Mouse (Mus musculus) megakaryocyte progenitor cell, adult 5-6 weeks (primary cell): ENCODE data around the gene Pih1d3. TPM values are rescaled to one million over a fixed set of nuclear protein-coding genes. Genes with fewer than 3 reads are reported as not detected.

ENCODE experiments used
- ATAC-seq: replicated peaks from 2 replicates; pipeline ENCODE4 v1.8.0; 2016; ENCODE audit warnings: mild to moderate bottlenecking, moderate TSS enrichment, inconsistent platforms; ENCODE audit not compliant: poor library complexity
- total RNA-seq, 2 experiments: library from RNA; stranded (forward) in 1 of 2; stranded (reverse) in 1 of 2; fragments of 157-497, 149-512 nt in 1 of 2; fragments of 200-1000 nt in 1 of 2; gene quantifications; 2 replicates each; pipeline versions ENCODE4 v1.2.3 to v1.2.4; 2015 to 2017

The Pih1d3 gene
- total RNA-seq (2015) = not detected in 2 replicates
- not detected in 2 replicates for total RNA-seq (2017)

DNA sequence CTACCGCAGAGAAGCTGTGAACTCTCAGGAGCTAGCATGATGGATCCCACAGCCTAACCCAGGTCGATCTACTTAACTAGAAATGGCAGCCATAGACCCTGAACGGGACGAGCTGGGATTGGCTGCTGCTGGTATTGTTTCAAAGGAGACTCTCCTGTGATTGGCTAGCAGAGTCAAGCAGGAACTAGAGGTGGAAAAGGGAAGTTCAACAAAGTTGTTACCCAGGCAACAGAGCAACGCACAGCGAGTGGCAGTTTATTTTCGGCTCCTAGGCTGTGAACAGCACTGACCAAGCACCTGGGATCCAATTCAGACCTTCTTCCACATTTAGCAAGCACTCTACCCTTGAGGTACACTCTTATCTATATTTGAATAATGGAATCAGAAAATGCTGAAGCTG is at the start of gene Pih1d3, which contains the start of gene 4931428L18Rik:
Pih1d3 (plus strand) TSS at position 275 of the 400 bp plus-strand sequence.
4931428L18Rik (minus strand) TSS at position 121 of the 400 bp plus-strand sequence.
- ATAC-seq = peak; percentile 58

DNA sequence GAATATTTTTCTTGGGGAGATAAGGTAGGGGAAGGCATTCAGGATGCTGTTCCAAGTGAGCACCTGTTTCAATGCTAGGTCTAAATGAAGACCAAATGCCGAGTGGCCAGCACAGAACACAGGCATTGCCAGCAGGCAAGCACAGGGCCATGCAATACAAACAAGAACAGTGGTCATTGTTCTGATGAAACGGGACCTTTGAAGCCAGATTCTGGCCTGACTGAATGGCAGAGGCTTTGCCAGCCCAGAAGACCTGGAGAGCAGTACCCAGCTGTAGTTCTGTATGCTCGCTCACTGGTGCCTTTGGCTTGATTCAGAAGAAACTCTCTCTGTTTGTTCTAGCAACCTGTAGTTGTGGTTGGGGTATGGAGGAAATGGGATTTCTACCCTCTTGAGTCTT is 47.2 kb upstream of the Pih1d3 start:
- ATAC-seq = no peak

DNA sequence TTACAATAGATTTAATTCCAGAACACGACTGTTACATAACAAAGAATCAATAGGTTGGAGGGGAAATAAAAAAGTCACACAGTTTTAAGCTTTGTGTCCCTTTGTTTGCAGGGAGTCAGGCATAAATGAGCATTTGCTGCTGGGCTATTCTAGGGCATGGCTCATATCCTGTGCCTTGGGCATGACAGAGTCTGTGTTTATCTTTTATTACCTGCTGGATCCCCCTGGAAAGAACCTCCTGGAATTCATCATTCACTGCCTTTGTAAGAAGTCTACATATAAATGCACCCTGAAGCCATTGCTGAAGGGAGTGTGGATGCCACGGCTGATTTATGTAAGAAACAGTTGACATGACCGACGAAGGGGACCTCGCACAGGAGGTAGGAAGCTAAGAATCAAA is 46.5 kb upstream of the Pih1d3 start, which contains the start of gene Lgsn:
Lgsn (plus strand) TSS at position 301 of the 400 bp plus-strand sequence.
- ATAC-seq = no peak

DNA sequence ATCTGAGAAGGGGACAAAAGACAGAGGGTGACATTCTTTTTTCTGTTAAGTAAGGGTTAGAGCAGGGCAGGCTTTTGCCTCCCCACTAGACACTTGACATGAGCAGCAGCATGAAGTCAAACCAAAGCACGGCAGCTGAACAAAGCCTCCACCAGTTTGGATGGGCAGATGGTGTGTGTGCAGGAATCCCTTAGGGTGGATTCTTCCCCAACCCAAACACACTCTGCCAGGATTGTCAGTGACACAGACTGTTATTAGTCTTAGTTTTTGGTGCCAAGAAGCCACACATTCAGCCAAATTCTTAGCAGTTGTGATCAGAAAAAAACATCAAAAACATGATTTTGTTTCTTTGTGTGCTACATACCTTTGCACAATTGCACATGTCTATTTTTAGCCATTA is 44.4 kb upstream of the Pih1d3 start:
- ATAC-seq = no peak

DNA sequence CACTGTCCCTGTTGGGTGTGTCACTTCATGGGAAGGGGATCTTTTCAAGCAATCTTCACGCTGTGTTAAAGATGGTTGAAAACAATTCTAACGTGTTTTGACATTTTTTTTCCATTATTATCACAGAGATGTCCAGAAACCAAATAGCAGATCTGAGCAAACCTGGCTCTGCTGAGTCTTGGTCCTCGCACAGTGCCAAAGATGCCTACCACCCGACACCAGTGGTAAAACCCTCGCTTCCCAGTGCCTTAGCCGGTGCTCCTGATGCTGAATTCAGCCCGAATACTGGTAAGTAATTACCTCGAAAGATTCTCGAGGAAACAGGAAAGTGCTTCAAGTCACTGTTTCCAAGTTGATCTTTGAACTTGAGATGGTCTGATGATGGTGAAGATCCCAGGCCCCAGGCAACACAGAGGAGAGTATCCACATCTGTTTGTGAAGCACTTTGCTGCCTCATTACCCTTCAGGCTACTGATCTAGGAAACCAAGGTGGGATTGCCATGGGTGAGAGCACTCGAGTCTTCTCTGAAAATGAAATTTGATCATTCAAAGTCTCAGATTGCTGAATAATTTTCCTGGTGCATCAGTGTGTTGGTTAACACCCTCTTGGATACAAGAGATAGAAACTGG is 32.3 kb upstream of the Pih1d3 start:
- ATAC-seq = no peak

DNA sequence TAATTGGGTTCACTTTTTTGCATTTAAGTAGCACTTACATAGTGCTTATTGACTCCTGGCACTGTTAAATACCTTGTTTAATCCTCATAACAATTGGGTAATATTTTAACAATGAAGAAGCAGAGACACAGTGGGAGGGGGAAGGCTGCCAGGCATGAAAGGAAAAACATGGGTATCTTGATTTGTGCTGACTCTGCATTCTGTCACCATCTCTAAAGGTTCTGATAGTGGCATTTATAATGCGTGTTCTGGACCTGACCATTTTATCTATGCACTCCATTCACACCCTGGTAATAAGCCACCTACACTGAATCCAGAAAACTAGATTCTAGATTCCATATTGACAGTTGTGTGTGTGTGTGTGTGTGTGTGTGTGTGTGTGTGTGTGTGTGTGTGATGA is 27.0 kb upstream of the Pih1d3 start:
- ATAC-seq = no peak

DNA sequence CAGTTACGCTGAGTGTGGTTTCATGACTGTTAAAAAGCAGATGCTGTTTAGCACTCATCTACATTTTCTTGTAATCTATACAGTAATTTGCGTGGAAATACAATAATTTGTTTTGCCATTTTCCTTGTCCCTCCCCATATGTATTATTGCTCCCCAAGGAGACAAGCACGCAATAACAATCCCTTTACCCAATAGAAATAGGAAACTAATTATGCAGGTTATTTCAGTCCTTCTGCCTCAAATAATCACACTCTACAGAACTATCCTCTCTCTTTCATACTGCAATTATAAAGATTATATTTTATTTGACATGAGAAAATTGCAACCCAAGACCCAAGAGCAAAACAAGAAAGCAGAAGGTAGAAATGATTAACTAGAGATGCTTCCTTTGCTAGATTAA is 25.7 kb upstream of the Pih1d3 start:
- no peak for ATAC-seq

DNA sequence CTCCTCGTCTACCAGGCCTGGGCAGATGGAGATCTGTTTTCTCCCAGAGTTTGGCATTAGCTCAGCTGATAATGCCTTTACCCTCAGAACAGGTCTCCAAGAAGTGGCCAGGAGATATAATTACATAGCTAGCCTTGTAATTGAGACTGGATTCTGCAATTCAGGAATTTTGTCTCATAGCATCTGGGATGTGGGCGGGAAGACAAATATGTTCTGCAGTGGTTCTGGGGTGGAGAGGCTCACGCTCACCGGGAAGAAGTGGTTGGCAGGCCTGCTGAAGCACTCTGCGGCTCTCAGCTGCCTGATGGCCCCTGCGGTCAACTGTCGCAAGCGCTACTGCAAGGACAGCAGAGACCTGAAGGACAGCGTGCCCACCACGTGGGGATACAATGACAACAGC is 18.9 kb upstream of the Pih1d3 start:
- no peak for ATAC-seq

DNA sequence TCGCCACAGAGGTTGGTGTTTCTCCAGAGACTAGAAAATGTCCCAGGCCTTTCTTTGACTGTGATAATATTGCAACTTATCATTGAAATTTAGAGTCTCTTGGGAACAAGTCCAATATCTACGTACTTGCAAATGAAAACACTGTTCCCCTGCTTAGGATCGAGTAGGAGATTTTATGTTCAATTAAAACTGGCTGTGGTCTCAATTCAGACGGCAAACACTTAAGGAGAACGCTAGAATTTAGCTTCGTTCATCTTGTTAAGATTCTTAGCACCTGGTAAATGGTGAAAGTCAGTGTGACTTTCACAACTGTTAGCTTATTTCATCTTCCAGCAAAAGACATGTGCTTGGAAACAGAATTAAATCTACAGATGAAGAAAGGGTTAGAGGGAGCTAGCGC is 17.3 kb upstream of the Pih1d3 start:
- no peak for ATAC-seq

DNA sequence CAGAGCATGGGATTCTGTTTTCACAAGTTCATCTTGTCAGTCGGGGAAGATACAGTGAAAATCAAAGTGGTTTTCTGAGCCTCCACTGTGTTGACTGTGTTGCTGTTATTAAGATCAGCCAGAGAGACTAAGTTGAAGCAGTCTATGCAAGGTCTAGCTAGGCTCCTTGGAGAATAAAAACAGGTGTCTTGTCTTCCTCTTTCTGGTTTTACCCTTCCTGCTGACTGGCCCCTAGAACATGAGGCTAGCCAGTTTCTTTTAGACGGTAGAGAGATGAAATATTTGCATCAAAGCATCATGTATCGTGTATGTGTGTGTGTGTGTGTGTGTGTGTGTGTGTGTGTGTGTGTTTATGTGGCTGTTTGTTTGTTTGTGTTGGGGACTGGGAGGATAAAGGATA is 16.9 kb upstream of the Pih1d3 start:
- no peak for ATAC-seq

DNA sequence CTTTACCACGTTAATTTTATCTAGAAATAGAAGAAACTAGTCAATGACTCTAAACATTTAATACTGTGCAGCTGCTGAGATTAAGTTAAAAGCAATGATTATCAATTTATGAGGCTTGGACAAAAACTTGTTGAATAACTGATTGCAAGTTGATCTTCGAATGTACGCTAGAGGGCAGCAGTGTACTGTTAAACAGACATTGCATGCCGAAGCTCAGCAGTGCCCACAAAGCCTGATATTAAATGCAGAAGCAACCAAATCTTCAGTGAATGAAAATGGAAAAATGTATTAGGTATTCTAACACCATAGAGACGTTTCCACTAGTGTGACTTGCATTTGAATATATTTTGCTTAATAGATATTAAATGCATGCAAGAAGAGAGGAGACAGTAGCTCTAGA is 12.5 kb upstream of the Pih1d3 start:
- peak; percentile 94 for ATAC-seq

DNA sequence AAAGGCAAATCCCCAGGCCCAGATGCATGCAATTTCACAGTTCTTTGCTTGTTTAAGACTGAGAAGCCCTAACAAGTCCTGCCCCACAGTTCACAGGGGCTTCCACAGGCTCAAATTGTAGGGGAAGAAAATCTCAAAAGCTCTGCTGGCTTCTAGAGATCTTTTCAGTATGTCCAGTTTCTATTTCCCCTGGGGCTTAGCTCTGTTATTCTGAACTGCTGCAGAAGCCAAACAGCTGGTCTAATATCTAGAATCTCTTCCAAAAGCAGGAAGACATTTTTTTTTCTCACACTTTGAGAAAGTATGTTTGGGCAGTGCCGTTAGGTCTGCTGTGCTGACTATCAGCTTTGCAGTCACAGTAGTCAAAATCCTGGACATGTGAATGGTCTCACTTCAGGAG is 7.8 kb upstream of the Pih1d3 start:
- ATAC-seq = no peak

DNA sequence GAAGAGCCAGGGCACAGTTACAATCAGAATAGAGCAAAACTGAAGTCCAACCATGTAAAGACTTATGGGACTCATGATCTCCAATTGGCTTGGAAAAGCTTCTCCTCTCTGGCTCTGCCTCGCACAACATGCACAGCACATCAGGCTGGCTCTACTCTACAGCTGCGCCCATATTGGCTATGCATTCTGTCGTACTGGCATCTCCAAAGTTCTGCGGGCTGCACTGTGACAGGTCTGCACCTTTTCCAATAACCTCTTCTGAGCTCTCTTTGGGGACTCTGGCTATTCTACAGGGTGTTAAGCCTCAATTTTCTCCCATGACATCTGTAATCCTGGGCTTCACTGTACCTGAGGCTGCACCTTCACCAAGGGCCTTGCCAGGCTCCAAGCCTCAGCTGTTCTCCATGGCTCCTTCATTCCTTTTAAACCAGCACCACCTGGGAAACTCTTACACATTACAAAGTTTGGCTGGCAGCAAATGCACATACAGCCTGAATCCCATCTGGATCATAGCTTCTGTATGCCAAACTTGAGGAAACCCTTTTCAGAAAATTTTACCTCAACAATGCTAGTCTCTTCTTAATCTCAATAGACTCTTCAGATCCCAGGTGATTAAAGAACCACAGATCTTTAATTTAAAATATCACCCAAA is 1.9 kb upstream of the Pih1d3 start:
- no peak for ATAC-seq

DNA sequence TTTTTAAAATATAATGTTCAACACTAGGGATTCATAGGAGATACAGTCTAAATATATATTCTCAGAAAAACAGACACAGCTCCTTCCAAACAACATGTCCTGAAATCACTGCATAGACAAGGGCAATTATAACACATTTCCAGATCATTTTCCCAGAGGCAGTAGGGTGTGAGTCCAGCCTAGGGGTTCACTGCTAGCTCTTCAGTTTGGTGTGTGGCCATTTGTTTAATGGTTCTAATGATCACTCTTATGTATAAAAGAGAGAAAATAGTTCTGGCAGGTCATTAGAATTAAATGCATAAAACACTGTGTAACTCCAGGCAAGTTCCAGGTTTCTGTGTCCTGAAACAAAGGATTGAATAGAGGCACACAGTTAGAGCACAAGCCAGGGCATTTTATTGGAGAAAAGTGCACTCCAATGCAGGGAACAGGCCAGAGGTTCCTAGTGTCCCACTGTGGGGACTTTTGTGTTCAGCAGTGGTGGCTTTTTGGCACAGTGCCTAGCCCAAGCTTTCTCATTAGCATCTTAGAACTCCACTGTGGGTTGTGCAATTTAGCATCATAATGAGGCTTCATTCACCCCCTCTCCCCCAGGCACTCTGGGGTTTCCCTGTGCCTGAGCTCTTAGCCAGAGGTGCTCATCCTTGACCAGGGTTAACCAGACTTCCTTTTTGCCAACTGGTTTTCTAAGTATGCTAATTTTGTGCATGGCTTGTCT is 10.8 kb downstream of the Pih1d3 start:
- ATAC-seq = no peak

DNA sequence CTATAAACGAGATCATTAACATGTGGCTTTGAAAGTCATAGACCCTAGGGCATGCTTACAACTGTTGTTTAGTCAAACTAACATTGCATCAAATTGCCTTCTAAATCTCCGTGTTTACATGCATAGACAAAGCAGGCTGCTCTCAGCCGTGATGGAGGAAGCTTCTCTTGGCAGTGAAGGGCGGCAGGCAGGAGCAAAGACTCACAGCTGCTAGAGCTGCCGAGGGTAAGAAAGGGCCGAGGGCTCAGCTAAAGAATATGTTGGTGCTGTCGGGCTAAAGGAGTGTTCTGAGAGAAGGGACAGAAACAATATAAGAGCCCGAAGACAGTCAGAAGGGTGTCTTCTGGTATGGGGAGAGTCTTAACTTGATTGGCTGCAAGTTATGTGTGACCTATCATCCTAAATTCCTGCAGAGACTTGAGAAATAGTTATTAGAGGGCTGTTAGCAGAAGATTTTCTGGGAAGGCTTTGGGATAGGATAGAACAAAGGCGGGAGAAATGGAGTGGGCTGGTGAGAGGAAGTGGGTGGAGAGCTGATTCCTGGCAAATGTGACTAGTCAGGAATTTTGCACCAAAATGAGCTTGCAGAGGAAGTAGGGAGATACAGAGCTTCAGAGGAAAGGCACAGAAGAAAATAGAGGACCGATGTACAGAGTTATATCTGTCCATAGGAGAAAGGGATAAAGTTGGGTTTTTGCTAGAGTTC is 37.7 kb downstream of the Pih1d3 start:
- no peak for ATAC-seq

Other genes starting within 250 kb of the Pih1d3 start
- gene AC153137.1, start 244.9 kb upstream of the Pih1d3 start, total RNA-seq (2015) = not detected in 2 replicates
- gene AC153137.1, start 244.9 kb upstream of the Pih1d3 start, total RNA-seq (2017) = not detected in 2 replicates
- not detected in 2 replicates for gene Lgsn, start 46.4 kb upstream of the Pih1d3 start, total RNA-seq (2015)
- gene Lgsn, start 46.4 kb upstream of the Pih1d3 start, total RNA-seq (2017) = not detected in 2 replicates
- gene 4931428L18Rik, start 154 bp upstream of the Pih1d3 start, total RNA-seq (2015) = not detected in 2 replicates
- not detected in 2 replicates for gene 4931428L18Rik, start 154 bp upstream of the Pih1d3 start, total RNA-seq (2017)